Comparison of ENCODE assay signal across 23 mouse cellular contexts in genomic region chr9:71643611-71644010, GRCm38 (mm10). TPM values are rescaled to one million over a fixed set of nuclear protein-coding genes. Genes with fewer than 3 reads are reported as not detected.
DNase-seq lines count a peak whose midpoint lies in the region; ATAC-seq and TF ChIP-seq lines count a peak whose summit lies in the region.
"Had no signal": no experiment of that assay in that cellular context is flagged by ENCODE, and none has a peak within 500 bp of the region (broad histone marks: within the 10 kb centered on the region; RNA-seq: fewer than 3 reads in every experiment).

No protein-coding gene starts in this region.

- H3K9me3 ChIP-seq in hindbrain, postnatal 0 days (ENCODE audit: low read length) = no peaks in the 10 kb centered on the region
- no peaks in the 10 kb centered on the region for H3K9me3 ChIP-seq in hindbrain, embryonic 12.5 days (replicated peaks)
- H3K9me3 ChIP-seq in liver, embryonic 14.5 days (ENCODE audit: control insufficient read depth, low read length) = no peaks in the 10 kb centered on the region
- H3K9me3 ChIP-seq in liver, embryonic 12.5 days (replicated peaks) = peaks cover 6% of the 10 kb centered on the region; the same call in 1 of the 2 replicates
- H3K9me3 ChIP-seq in ES-Bruce4 (replicated peaks; ENCODE audit: control insufficient read depth, insufficient read depth, low read length, poor library complexity, severe bottlenecking) = peaks cover 6% of the 10 kb centered on the region; the same call in 1 of the 2 replicates
- H3K9me3 ChIP-seq: embryonic facial prominence, embryonic 12.5 days; forebrain, embryonic 15.5 days; G1E; heart, embryonic 15.5 days had no signal

- H3K9ac ChIP-seq in hindbrain, postnatal 0 days (replicated peaks; ENCODE audit: low read length) = no peak overlapping the region
- H3K9ac ChIP-seq in hindbrain, embryonic 12.5 days = no peak overlapping the region
- H3K9ac ChIP-seq in liver, embryonic 14.5 days (replicated peaks) = no peak overlapping the region
- no peak overlapping the region for H3K9ac ChIP-seq in liver, embryonic 12.5 days
- no peak overlapping the region for H3K9ac ChIP-seq in ES-Bruce4 (ENCODE audit: low read depth, poor library complexity, severe bottlenecking)
- H3K9ac ChIP-seq: embryonic facial prominence, embryonic 12.5 days; forebrain, embryonic 15.5 days; heart, embryonic 15.5 days; hindbrain, embryonic 14.5 days had no signal

- TF ChIP-seq CTCF in hindbrain, postnatal 0 days (IDR thresholded peaks at IDR 0.05; ENCODE audit: low read depth) = 0 out of 2 replicates have a peak, but pooled peaks have one; percentile 7
- TF ChIP-seq CTCF in liver, embryonic 14.5 days (IDR thresholded peaks at IDR 0.05; ENCODE audit: low read depth) = 0 out of 2 replicates have a peak, but pooled peaks have one; percentile 10
- TF ChIP-seq CTCF in ES-Bruce4 (IDR thresholded peaks at IDR 0.05; ENCODE audit: low read depth, low read length) = peak; percentile 30

- no peak for TF ChIP-seq EP300 in liver, embryonic 14.5 days (IDR thresholded peaks at IDR 0.05; ENCODE audit: low read depth)
- TF ChIP-seq EP300 in ES-Bruce4 (IDR thresholded peaks at IDR 0.05; ENCODE audit: insufficient read depth, low read depth, low read length) = no peak

- TF ChIP-seq POLR2A in ES-Bruce4 (IDR thresholded peaks at IDR 0.05; ENCODE audit: insufficient read depth, low read length) = no peak

- no peak for ATAC-seq in hindbrain, postnatal 0 days
- ATAC-seq in hindbrain, embryonic 12.5 days (ENCODE audit: low FRiP score) = no peak
- ATAC-seq in liver, embryonic 14.5 days (ENCODE audit: insufficient read depth) = no peak
- ATAC-seq in liver, embryonic 12.5 days = no peak
- ATAC-seq: forebrain, embryonic 15.5 days; inflammation-experienced regulatory T-cells, adult 6 months had no signal

- no peaks in the 10 kb centered on the region for H3K36me3 ChIP-seq in hindbrain, postnatal 0 days (ENCODE audit: insufficient read depth, low read length)
- no peaks in the 10 kb centered on the region for H3K36me3 ChIP-seq in hindbrain, embryonic 12.5 days
- H3K36me3 ChIP-seq in liver, embryonic 14.5 days (replicated peaks; ENCODE audit: control insufficient read depth, insufficient read depth, low read depth) = no peaks in the 10 kb centered on the region
- peaks cover 6% of the 10 kb centered on the region for H3K36me3 ChIP-seq in liver, embryonic 12.5 days
- no peaks in the 10 kb centered on the region for H3K36me3 ChIP-seq in ES-Bruce4 (ENCODE audit: control insufficient read depth, insufficient read depth, low read length, poor library complexity, severe bottlenecking)
- H3K36me3 ChIP-seq: embryonic facial prominence, embryonic 12.5 days; forebrain, embryonic 15.5 days had no signal

- no peak for DNase-seq in hindbrain, postnatal 0 days (ENCODE audit: low spot score)
- DNase-seq in liver, embryonic 14.5 days (ENCODE audit: low read depth in 3 of 3, low spot score in 3 of 3) = no peak
- DNase-seq in ZHBTc4 (ENCODE audit: low read depth, low spot score) (peak; percentile 56), MN1 (ENCODE audit: low spot score) (no peak)
- no peak for DNase-seq in adrenal gland, postnatal 25 days
- DNase-seq: adrenal gland, postnatal 10 days; cerebellum, adult 11-12 months; cerebellum, adult 9-10 months; cerebellum, postnatal 25 days; gastrocnemius, postnatal 36 days; heart, adult 11 months; heart, postnatal 14 days had no signal

- H3K4me2 ChIP-seq in hindbrain, postnatal 0 days (ENCODE audit: low read depth, low read length) = no peak overlapping the region
- H3K4me2 ChIP-seq in hindbrain, embryonic 12.5 days (replicated peaks) = no peak overlapping the region
- no peak overlapping the region for H3K4me2 ChIP-seq in liver, embryonic 14.5 days (ENCODE audit: low read depth)
- H3K4me2 ChIP-seq in liver, embryonic 12.5 days = no peak overlapping the region
- H3K4me2 ChIP-seq: embryonic facial prominence, embryonic 12.5 days; forebrain, embryonic 15.5 days; heart, embryonic 15.5 days; hindbrain, embryonic 14.5 days had no signal

- 98% methylated on average over 4 of the region's 4 CpGs for WGBS in hindbrain, postnatal 0 days
- 95% methylated on average over 4 of the region's 4 CpGs for WGBS in hindbrain, embryonic 12.5 days
- 74% methylated on average over 4 of the region's 4 CpGs for WGBS in liver, embryonic 14.5 days (ENCODE audit: insufficient replicate concordance)
- WGBS in liver, embryonic 12.5 days (ENCODE audit: insufficient replicate concordance) = 78% methylated on average over 4 of the region's 4 CpGs

- H3K27me3 ChIP-seq in hindbrain, postnatal 0 days (ENCODE audit: insufficient read depth, low read length) = no peaks in the 10 kb centered on the region
- no peaks in the 10 kb centered on the region for H3K27me3 ChIP-seq in hindbrain, embryonic 12.5 days
- H3K27me3 ChIP-seq in liver, embryonic 14.5 days (ENCODE audit: control insufficient read depth, insufficient read depth, low read length) = no peaks in the 10 kb centered on the region
- H3K27me3 ChIP-seq in liver, embryonic 12.5 days (replicated peaks) = no peaks in the 10 kb centered on the region
- H3K27me3 ChIP-seq in ES-Bruce4 (ENCODE audit: control insufficient read depth, insufficient read depth, low read length, poor library complexity, severe bottlenecking) = no peaks in the 10 kb centered on the region
- H3K27me3 ChIP-seq: CH12.LX; embryonic facial prominence, embryonic 12.5 days; forebrain, embryonic 15.5 days; heart, embryonic 15.5 days had no signal

- no peak overlapping the region for H3K27ac ChIP-seq in hindbrain, postnatal 0 days
- no peak overlapping the region for H3K27ac ChIP-seq in hindbrain, embryonic 12.5 days
- H3K27ac ChIP-seq in liver, embryonic 14.5 days = no peak overlapping the region
- H3K27ac ChIP-seq in liver, embryonic 12.5 days = no peak overlapping the region
- H3K27ac ChIP-seq in ES-Bruce4 (ENCODE audit: insufficient read depth, low read length) = no peak overlapping the region
- H3K27ac ChIP-seq: embryonic facial prominence, embryonic 12.5 days; forebrain, embryonic 15.5 days; heart, embryonic 10.5 days; heart, embryonic 15.5 days; hindbrain, embryonic 14.5 days had no signal

- no peak overlapping the region for H3K4me3 ChIP-seq in hindbrain, postnatal 0 days (ENCODE audit: low read length)
- no peak overlapping the region for H3K4me3 ChIP-seq in hindbrain, embryonic 12.5 days
- H3K4me3 ChIP-seq in liver, embryonic 14.5 days (ENCODE audit: insufficient read depth in 1 of 2, low read depth in 2 of 2, low read length in 2 of 2) = no peak overlapping the region
- H3K4me3 ChIP-seq in liver, embryonic 12.5 days = no peak overlapping the region
- no peak overlapping the region for H3K4me3 ChIP-seq in ES-Bruce4 (ENCODE audit: low read depth, low read length)
- H3K4me3 ChIP-seq: embryonic facial prominence, embryonic 12.5 days; forebrain, embryonic 15.5 days; heart, embryonic 10.5 days; heart, embryonic 15.5 days had no signal

- H3K4me1 ChIP-seq in hindbrain, postnatal 0 days (ENCODE audit: insufficient read depth, low read length) = no peaks in the 10 kb centered on the region
- H3K4me1 ChIP-seq in hindbrain, embryonic 12.5 days = no peaks in the 10 kb centered on the region
- H3K4me1 ChIP-seq in liver, embryonic 14.5 days (replicated peaks; ENCODE audit: control insufficient read depth in 2 of 2, insufficient read depth in 2 of 2, low read length in 1 of 2) = no peaks in the 10 kb centered on the region
- H3K4me1 ChIP-seq in liver, embryonic 12.5 days = no peaks in the 10 kb centered on the region
- H3K4me1 ChIP-seq in ES-Bruce4 (ENCODE audit: control insufficient read depth, insufficient read depth, low read length) = no peaks in the 10 kb centered on the region
- H3K4me1 ChIP-seq: forebrain, embryonic 15.5 days had no signal

RNA-seq across cellular contexts. Expression of gene Myzap, which starts 51.5 kb away (rescaled TPM):
- 0.29 and 1.3 TPM in 2 replicates for total RNA-seq in hindbrain, postnatal 0 days (2014; rRNA removed)
- polyA plus RNA-seq in hindbrain, postnatal 0 days (2015; fragmentation: Nextera tagmentation; extraction: Ambion mirVana) = 1.6 and 1.9 TPM in 2 replicates
- polyA plus RNA-seq in hindbrain, embryonic 12.5 days (2016; fragmentation: Nextera tagmentation; extraction: Ambion mirVana) = 5.5 and 6.6 TPM in 2 replicates
- polyA plus RNA-seq in liver, embryonic 14.5 days (2012; rRNA removed) = 0.82 and 1.8 TPM in 2 replicates
- 1.6 and 2.5 TPM in 2 replicates for polyA plus RNA-seq in liver, embryonic 14.5 days (2014; fragmentation: Nextera tagmentation; extraction: Ambion mirVana)
- 4.4 TPM in 2 replicates for polyA plus RNA-seq in liver, embryonic 12.5 days (2016; fragmentation: Nextera tagmentation; extraction: Ambion mirVana)
- polyA plus RNA-seq in ES-Bruce4 (2011; ENCODE audit: insufficient read depth, insufficient read length, low read depth, missing spikeins) = 2.1 and 2.7 TPM in 2 replicates
- 8.6 and 11.2 TPM in 2 replicates for total RNA-seq in adrenal gland, postnatal 25 days (2021)
- polyA plus RNA-seq: G1E had no signal
